Mouse (Mus musculus): ENCODE measurements around the gene Gm14085. TPM values are rescaled to one million over a fixed set of nuclear protein-coding genes. Genes with fewer than 3 reads are reported as not detected.
A peak's percentile ranks its signal among the peaks of the same experiment; 100 is the strongest.

The Gm14085 gene
- total RNA-seq, 1 experiment from 2014 or later = 0.30 TPM

DNA sequence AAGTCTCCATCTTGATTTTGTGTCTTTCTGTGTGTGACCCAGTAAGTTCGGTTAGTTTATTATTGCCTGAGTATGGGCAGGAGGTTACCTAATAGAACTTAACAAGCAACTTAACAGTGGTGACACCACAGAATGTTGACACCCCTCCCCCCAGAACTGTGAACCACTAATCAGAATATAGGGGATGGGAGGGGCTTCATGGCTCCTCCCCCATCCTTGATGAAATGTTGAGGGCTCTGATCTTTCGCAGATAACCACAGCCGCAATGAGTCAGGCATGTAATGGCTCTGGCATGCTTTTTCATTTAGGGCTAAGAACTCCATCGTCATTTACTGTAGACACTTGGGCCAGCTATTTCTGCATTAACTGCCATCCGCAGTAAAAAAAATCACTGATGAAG is 76.5 kb downstream of the Gm14085 start:
- DNase-seq = no peak

DNA sequence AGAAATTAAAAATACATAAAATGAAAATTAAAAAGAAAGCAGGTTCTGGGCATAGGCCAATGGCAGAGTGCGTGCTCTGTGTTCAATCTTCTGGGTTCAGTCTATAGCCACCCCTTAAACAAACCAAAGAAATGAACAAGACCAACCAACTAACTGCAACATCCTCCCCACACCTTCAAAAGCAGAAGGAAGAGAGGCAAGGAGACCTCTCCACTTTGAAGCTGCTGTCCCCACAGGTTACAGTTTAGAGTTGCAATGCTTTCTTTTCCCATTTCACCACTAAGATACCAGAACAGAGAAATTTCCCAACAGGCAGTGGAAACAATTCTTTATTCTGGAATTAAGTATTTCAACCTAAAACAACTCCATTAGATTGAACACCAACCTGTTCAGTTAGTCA is 77.5 kb downstream of the Gm14085 start:
- no peak for DNase-seq

GRCm38 (mm10) chr2:122569439-122569838 is 84.7 kb downstream of the Gm14085 start:
- DNase-seq = peak; percentile 76

DNA sequence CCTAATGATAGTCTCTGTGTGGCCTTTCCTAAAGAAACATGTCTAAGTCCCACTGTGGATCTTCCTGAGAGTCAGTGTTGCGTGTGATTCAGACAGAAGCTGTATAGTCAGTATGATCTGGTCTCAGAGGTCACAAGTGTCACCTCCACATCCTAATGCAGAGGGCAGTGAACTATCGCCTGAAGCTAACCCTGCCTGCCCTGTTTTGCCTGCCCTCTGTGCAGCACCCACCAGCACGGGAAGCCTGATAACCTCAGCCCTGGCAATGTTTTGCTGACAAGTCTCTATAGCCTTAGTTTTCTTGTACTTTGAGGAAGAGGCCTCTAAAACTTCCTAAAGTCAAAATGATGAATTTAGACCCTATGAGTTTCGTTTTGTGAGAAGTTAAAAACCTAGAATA is 85.7 kb downstream of the Gm14085 start:
- no peak for DNase-seq

DNA sequence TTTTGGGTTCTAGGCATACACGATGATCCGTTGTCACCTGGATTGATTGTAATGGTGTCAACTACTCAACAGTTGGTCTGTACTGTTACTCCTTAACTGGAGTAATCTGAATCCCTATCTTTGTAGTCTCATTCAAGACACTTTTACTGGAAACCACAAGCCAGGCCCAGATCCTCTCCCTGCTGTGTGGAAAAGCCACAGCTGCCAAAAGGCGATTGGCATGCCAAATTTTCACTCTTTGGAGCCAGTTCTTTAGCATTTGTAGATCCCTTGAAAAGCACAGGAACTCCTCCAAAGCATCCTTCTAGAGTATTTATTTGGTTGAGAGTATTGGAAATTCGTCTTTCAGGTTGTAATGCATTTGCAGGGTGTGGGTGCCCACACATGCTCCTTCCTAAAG is 86.6 kb downstream of the Gm14085 start:
- no peak for DNase-seq

- no peak for DNase-seq
Observed at GRCm38 (mm10) chr2:122572438-122572837, 87.7 kb downstream of the Gm14085 start.

GRCm38 (mm10) chr2:122575470-122575869 is 90.7 kb downstream of the Gm14085 start:
- DNase-seq = peak; percentile 79

DNA sequence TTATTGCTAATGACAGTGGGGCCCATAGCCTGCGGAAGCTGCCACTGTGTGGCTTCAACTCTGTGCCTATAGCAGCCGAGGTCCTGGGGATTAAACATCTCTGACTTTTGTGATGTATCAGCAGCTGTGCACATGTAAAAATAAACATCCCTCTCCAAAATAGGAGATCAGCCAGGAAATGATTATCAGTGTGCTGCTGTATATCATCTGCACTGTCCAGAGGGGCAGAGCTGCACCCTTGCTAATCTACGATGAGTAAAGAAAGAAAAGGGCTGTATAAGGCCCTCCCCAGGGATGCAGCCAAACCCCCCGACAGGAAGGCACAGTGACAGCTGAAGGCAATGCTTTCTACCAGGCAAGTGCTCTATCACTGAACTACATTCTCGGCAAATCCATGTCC is 91.6 kb downstream of the Gm14085 start:
- DNase-seq = peak; percentile 16

GRCm38 (mm10) chr2:122577316-122577715 is 92.6 kb downstream of the Gm14085 start:
- no peak for DNase-seq

Other genes with a start within 250 kb of the Gm14085 start
- gene Duox2, start 186.5 kb upstream of the Gm14085 start, total RNA-seq (2021) = 0.07 and 0.11 TPM in 2 replicates
- gene Duoxa2, start 186.0 kb upstream of the Gm14085 start, total RNA-seq (2021) = not detected in 2 replicates
- gene Duoxa1, start 171.2 kb upstream of the Gm14085 start, total RNA-seq (2021) = 0.41 TPM in 1 of 2 replicates, not detected in the other
- 0.08 TPM in 1 of 2 replicates, not detected in the other for gene Duox1, start 169.3 kb upstream of the Gm14085 start, total RNA-seq (2021)
- 11.7 and 14.6 TPM in 2 replicates for gene Shf, start 115.8 kb upstream of the Gm14085 start, total RNA-seq (2021)
- 11.1 and 18.9 TPM in 2 replicates for gene Slc28a2, start 58.5 kb upstream of the Gm14085 start, total RNA-seq (2021)
- 5.2 and 5.6 TPM in 2 replicates for gene Gatm, start 126.4 kb downstream of the Gm14085 start, total RNA-seq (2021)
- 0.48 and 0.83 TPM in 2 replicates for gene AA467197, start 152.0 kb downstream of the Gm14085 start, total RNA-seq (2021)
- gene Slc30a4, start 217.7 kb downstream of the Gm14085 start, total RNA-seq (2021) = 25.2 and 25.5 TPM in 2 replicates

Measured in adrenal gland, postnatal 14 days (tissue).